Mouse (Mus musculus) midbrain, embryonic 13.5 days (tissue): ENCODE measurements at regions not wholly inside any gene's neighbourhood (a gene's known extent, or its start where the extent isn't known, plus 50 kb on each side); places are given as distances from the start of the nearest gene placed in this dataset.

Experiments
- ATAC-seq: fragments of 200-750 bp; cut with Nextera tagmentation; 2 replicates; pipeline ENCODE4 v1.8.0; 2017; ENCODE audit warnings: mild to moderate bottlenecking, moderate TSS enrichment, moderate library complexity
- H3K27ac ChIP-seq: fragments of 300-500 bp; sonication (generic); 2 replicates; pipeline ENCODE4 v1.5.1; 2015; ENCODE audit warnings: inconsistent platforms, mild to moderate bottlenecking, moderate library complexity
- H3K27me3 ChIP-seq: fragments of 300-500 bp; sonication (generic); 2 replicates; pipeline ENCODE4 v1.6.1; 2015; ENCODE audit warnings: mild to moderate bottlenecking, inconsistent platforms
- H3K36me3 ChIP-seq: fragments of 300-500 bp; sonication (generic); 2 replicates; pipeline ENCODE4 v1.6.1; 2015; ENCODE audit warnings: mild to moderate bottlenecking, inconsistent platforms
- H3K4me1 ChIP-seq: fragments of 300-500 bp; sonication (generic); replicated peaks from 2 replicates; pipeline ENCODE4 v1.6.1; 2015; ENCODE audit warnings: inconsistent platforms
- H3K4me2 ChIP-seq: fragments of 300-500 bp; sonication (generic); replicated peaks from 2 replicates; pipeline ENCODE4 v1.6.1; 2015; ENCODE audit warnings: moderate library complexity, mild to moderate bottlenecking, inconsistent platforms
- H3K4me3 ChIP-seq: fragments of 300-500 bp; sonication (generic); replicated peaks from 2 replicates; pipeline ENCODE4 v1.5.1; 2015; ENCODE audit warnings: mild to moderate bottlenecking, inconsistent platforms
- H3K9ac ChIP-seq: fragments of 300-500 bp; sonication (generic); replicated peaks from 2 replicates; pipeline ENCODE4 v1.6.1; 2015; ENCODE audit warnings: mild to moderate bottlenecking, inconsistent platforms
- H3K9me3 ChIP-seq: fragments of 300-500 bp; sonication (generic); 2 replicates; pipeline ENCODE4 v1.6.1; 2016; ENCODE audit warnings: mild to moderate bottlenecking, inconsistent platforms
- WGBS: fragments of 180-500 bp; shearing (Covaris S2); methylation state at CpG from one replicate; pipeline ENCODE4 v1.1.7; 2015; 5-methylcytosine and 5-hydroxymethylcytosine counted together

DNA sequence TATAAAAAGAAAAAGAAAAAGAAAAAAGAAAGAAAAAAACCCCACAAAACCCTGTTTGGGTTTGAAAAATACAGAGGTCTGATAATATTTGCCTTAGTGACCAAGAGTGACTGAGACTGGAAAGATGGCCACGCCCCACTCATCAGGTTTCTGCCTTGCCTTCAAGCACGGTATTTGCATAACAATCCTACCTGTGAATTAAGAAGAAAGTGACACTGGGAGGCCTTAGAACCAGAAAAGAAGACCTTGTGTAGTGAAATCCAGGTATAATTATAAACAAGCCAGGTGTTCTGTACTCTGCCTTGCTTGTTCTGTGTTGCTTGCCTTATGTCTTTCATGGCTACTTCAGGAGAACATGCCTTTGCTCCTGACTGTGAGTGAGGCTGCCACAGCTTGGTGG, 494.6 kb downstream of the Tshz3 start:
- Histone ChIP-seq H3K27ac (no peak overlapping the region), H3K36me3 (no peaks in the 10 kb centered on the region), H3K9ac (no peak overlapping the region), H3K4me2 (no peak overlapping the region), H3K9me3 (no peaks in the 10 kb centered on the region), H3K4me3 (no peak overlapping the region), H3K27me3 (no peaks in the 10 kb centered on the region), H3K4me1 (no peaks in the 10 kb centered on the region)
- WGBS: 17% methylated on average over 2 of the region's 2 CpGs
- ATAC-seq: no peak

DNA sequence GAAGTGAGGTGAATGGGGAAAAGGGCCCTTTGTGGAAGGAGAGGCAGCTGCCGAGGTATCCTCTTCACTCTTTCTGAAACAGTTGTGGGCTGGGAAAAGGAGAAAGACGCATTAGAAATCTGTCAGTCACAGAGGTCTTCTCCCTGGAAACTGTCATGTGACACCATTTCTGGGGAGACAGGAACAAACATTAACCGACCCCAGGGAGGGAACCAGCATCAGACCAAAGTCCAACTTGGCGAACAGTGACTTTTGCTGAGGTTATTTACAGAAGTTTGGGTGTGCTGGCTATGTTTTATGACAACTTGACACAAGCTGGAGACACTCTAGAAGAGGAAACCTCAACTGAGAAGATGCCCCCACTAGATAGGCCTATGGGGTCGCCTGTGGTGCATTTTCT, 506.9 kb downstream of the Tshz3 start:
- no peak overlapping the region for H3K27ac ChIP-seq
- WGBS: 77% methylated on average over 5 of the region's 5 CpGs
- no peak for ATAC-seq
- no peak overlapping the region for H3K9ac ChIP-seq
- H3K4me1 ChIP-seq: no peaks in the 10 kb centered on the region
- no peaks in the 10 kb centered on the region for H3K9me3 ChIP-seq
- no peak overlapping the region for H3K4me2 ChIP-seq
- no peaks in the 10 kb centered on the region for H3K27me3 ChIP-seq
- no peaks in the 10 kb centered on the region for H3K36me3 ChIP-seq
- H3K4me3 ChIP-seq: no peak overlapping the region

DNA sequence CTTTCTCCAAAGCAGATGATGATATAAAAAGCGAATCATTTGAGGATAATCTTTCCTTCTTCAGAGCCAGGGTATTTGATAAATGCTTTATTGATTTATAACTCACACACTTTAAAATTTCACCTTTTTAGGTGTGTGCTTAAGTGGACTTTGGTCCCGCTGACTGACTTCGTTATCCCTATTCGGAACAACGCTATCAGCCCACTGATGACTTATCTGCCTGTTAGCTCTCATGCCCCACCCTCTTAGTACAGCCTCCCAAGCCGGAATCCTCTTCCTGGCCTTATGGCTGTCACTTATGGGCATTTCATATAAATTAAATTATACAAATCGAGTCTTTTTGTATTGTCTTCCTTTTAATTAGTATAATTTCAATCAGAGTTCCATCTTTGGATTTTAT, 510.4 kb downstream of the Tshz3 start:
- Histone ChIP-seq H3K4me3 (no peak overlapping the region), H3K4me1 (peaks cover 2% of the 10 kb centered on the region), H3K36me3 (no peaks in the 10 kb centered on the region), H3K27me3 (no peaks in the 10 kb centered on the region), H3K9ac (no peak overlapping the region), H3K27ac (no peak overlapping the region), H3K9me3 (no peaks in the 10 kb centered on the region), H3K4me2 (no peak overlapping the region)
- ATAC-seq: no peak
- WGBS: 90% methylated on average over 7 of the region's 7 CpGs

DNA sequence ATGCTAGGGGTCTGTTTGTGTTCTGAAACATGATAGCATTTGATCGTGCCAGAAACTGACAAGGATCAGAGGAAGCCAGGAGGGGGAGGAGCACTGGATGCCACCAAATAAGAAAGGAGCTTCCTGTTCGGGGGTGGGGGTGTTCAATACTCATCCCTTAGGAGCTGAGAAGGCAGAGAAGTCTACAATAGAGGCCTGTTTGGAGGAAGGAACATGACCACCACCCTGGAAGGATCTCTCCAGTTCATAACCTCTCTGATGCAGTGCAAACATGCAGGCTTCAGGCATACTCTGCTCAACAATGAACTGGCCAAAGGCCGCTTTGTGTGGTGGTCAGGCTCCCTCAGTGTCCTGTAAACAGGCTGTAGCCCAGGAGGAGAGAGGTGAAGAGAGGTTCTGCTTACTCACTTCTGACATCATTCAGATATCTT, 515.8 kb downstream of the Tshz3 start:
- WGBS: 32% methylated on average over 3 of the region's 3 CpGs
- H3K27ac ChIP-seq: no peak overlapping the region
- H3K9me3 ChIP-seq: no peaks in the 10 kb centered on the region
- H3K27me3 ChIP-seq: no peaks in the 10 kb centered on the region
- no peak overlapping the region for H3K9ac ChIP-seq
- no peak for ATAC-seq
- peaks cover 9% of the 10 kb centered on the region for H3K4me1 ChIP-seq
- no peak overlapping the region for H3K4me3 ChIP-seq
- H3K4me2 ChIP-seq: no peak overlapping the region
- H3K36me3 ChIP-seq: no peaks in the 10 kb centered on the region

DNA sequence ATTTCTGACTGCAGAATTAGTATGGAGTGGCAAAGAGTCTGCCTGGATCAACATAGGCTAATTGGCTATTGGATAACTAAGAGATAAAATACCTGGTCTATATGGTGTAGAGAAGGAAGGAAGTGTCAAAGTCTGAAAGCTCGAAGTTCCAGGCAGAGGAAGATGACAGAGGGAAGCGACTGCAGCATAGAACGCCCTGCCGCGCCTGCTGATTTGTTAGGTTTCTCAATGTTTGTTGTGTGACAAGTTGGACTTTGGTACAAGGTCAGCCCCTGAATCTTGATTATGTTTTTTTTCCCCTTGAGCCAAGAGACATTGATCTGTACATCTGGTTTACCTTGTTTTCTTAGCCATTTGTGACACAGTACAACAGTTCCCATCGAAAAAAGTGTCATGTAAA, 517.6 kb downstream of the Tshz3 start:
- ATAC-seq: no peak
- H3K9me3 ChIP-seq: no peaks in the 10 kb centered on the region
- no peaks in the 10 kb centered on the region for H3K36me3 ChIP-seq
- 90% methylated on average over 6 of the region's 6 CpGs for WGBS
- no peaks in the 10 kb centered on the region for H3K27me3 ChIP-seq
- no peak overlapping the region for H3K9ac ChIP-seq
- H3K4me1 ChIP-seq: peaks cover 9% of the 10 kb centered on the region
- no peak overlapping the region for H3K4me2 ChIP-seq
- H3K4me3 ChIP-seq: no peak overlapping the region
- H3K27ac ChIP-seq: no peak overlapping the region

DNA sequence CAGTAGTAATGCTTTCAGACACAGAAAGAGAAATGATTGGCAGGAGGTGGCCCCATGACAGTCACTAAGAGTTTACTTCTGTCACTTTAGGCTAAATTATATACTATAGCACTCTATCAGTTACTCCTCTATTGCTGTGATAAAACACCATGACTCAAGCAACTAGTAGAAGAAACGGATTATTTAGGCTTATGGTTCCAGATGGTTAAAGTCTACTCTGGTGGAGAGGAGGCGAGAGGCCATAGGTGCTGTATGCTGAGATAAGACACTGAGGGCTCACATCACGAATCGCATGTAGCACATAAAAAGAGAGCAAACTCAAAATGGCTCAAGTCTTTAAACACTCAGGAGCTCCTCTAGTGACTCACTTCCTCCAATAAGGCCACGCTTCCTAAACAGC, 522.6 kb downstream of the Tshz3 start:
- no peaks in the 10 kb centered on the region for H3K27me3 ChIP-seq
- no peak overlapping the region for H3K27ac ChIP-seq
- no peaks in the 10 kb centered on the region for H3K9me3 ChIP-seq
- ATAC-seq: no peak
- no peaks in the 10 kb centered on the region for H3K4me1 ChIP-seq
- H3K9ac ChIP-seq: no peak overlapping the region
- H3K4me2 ChIP-seq: no peak overlapping the region
- no peak overlapping the region for H3K4me3 ChIP-seq
- no peaks in the 10 kb centered on the region for H3K36me3 ChIP-seq
- 89% methylated on average over 5 of the region's 5 CpGs for WGBS

DNA sequence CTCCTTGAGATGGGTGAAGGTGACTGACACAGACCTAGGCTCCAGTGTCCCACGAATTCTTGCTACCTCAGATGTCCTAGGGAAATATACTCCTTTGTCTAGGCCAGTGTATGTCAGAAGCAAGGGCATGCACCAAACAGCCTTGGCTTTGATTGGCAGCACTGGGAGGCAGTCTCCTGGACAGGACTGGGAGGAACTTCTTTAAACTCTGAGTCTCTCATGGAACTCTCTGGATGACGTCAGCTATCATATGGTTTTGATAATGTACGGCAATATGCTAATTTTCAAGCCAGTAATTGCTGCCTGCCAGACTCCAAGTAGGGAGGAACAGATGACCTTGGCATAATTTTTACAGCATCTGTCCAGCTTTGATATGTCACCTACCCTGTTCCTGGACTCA, 528.5 kb downstream of the Tshz3 start:
- H3K9me3 ChIP-seq: no peaks in the 10 kb centered on the region
- 0 out of 2 replicates have a peak, but pooled peaks cover 3% of the 10 kb centered on the region for H3K4me1 ChIP-seq
- H3K36me3 ChIP-seq: no peaks in the 10 kb centered on the region
- H3K4me3 ChIP-seq: no peak overlapping the region
- WGBS: 84% methylated on average over 3 of the region's 3 CpGs
- no peak overlapping the region for H3K4me2 ChIP-seq
- H3K9ac ChIP-seq: no peak overlapping the region
- H3K27me3 ChIP-seq: no peaks in the 10 kb centered on the region
- no peak for ATAC-seq
- H3K27ac ChIP-seq: no peak overlapping the region

DNA sequence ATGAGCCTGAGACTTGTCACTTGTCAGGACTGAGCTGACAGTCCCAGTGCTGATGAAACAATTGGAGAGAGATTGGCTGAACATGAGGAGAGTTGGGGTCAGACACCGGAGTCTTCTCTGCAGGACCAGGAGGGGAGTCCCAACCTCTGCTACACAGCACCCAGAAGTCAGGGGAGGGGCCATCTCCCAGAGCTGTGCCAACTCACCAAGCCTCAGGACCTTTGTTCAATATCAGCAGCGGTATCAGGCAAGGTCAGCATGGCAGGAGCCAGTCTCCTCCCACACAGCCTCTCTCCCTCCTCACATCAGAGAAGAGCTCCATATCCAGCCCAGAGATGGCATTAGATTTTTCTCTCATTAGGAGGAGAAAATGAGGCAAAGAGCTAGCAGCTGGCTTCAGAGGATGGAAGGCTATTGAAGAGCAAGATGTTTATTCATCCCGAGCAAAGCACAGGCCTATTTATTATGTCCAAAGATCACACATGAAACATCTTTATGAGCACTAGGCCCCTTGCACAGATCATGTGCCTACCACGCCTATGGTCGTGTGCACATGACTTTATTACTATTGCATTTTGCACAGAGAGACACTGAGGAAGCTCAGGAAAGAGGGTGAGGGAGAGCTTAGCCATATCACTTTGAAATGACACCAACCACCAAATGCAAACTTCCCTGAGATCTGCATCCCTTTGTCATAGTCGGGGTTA, 532.9 kb downstream of the Tshz3 start:
- H3K27me3 ChIP-seq: no peaks in the 10 kb centered on the region
- whole genome bisulfite sequencing: 84% methylated on average over 6 of the region's 6 CpGs
- no peaks in the 10 kb centered on the region for H3K36me3 ChIP-seq
- 0 out of 2 replicates have a peak, but pooled peaks cover 3% of the 10 kb centered on the region for H3K4me1 ChIP-seq
- H3K27ac ChIP-seq: no peak overlapping the region
- no peaks in the 10 kb centered on the region for H3K9me3 ChIP-seq
- no peak for ATAC-seq
- H3K4me2 ChIP-seq: no peak overlapping the region
- no peak overlapping the region for H3K4me3 ChIP-seq
- H3K9ac ChIP-seq: no peak overlapping the region

DNA sequence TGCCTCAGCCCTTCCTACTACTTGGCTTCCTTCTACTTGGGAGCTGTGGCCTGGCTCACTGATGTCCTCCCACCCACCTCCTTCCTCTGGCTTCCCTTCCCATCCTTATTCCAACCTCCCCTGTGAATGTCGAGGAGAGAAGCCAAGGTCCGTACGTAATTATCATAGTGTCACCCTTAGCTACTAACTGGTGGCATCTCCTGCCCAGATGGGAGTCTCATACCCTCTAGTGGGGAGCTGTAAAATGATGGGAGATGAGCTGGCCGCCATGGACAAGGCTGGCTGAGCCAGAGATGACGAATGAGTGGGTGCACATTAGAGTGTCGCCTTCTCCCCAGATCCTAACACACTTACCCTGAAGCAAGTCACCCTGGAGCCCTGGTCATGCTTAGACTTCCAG, 532.6 kb downstream of the Zfp536 start:
- H3K4me1 ChIP-seq: no peaks in the 10 kb centered on the region
- H3K27me3 ChIP-seq: no peaks in the 10 kb centered on the region
- H3K4me3 ChIP-seq: no peak overlapping the region
- WGBS: 91% methylated on average over 6 of the region's 6 CpGs
- H3K27ac ChIP-seq: no peak overlapping the region
- no peaks in the 10 kb centered on the region for H3K36me3 ChIP-seq
- no peak overlapping the region for H3K9ac ChIP-seq
- ATAC-seq: no peak
- no peaks in the 10 kb centered on the region for H3K9me3 ChIP-seq
- H3K4me2 ChIP-seq: no peak overlapping the region

DNA sequence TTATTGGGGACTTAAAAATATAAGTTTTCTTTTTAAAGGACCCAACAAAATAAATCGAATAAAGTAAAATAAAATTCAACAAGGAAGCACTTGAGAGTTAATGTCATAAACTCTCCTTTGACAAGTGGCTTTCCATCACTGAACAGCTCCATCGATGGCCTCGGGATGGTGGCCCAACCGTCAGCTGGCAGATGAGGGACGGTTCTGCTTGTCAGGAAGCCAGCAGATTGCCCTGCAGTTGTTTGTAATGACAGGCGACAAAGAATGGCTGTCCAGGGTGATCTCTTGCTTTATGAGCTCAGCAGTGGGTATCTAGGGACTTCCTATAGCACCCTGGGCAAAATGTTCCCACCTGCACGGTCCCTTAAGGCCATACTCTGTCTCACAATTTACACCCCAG, 531.7 kb downstream of the Zfp536 start:
- 82% methylated on average over 7 of the region's 7 CpGs for WGBS
- no peak for ATAC-seq
- Histone ChIP-seq H3K4me3 (no peak overlapping the region), H3K27ac (no peak overlapping the region), H3K27me3 (no peaks in the 10 kb centered on the region), H3K9me3 (no peaks in the 10 kb centered on the region), H3K4me1 (no peaks in the 10 kb centered on the region), H3K36me3 (no peaks in the 10 kb centered on the region), H3K9ac (no peak overlapping the region), H3K4me2 (no peak overlapping the region)

DNA sequence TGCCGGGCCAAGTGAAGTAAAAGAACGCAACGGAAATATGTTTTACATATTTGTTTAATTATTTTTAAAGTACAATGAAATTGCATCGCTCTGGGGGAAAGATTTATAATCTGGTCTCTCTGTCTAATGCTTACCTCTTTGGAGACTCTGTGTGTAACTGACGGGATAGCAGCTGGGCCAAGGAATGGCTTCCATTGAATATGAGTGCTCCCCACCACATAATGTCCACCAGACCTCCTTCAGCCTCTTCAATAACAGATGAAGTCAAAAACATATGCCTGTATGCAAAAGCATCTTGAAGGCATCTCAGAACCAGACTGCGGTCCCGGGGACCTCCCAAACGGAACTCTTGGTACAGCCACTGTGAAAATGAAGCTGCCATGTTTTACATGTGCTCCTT, 531.0 kb downstream of the Zfp536 start:
- 94% methylated on average over 8 of the region's 8 CpGs for WGBS
- Histone ChIP-seq H3K9me3 (no peaks in the 10 kb centered on the region), H3K27me3 (no peaks in the 10 kb centered on the region), H3K4me2 (no peak overlapping the region), H3K36me3 (no peaks in the 10 kb centered on the region), H3K27ac (no peak overlapping the region), H3K4me1 (no peaks in the 10 kb centered on the region), H3K9ac (no peak overlapping the region), H3K4me3 (no peak overlapping the region)
- no peak for ATAC-seq

DNA sequence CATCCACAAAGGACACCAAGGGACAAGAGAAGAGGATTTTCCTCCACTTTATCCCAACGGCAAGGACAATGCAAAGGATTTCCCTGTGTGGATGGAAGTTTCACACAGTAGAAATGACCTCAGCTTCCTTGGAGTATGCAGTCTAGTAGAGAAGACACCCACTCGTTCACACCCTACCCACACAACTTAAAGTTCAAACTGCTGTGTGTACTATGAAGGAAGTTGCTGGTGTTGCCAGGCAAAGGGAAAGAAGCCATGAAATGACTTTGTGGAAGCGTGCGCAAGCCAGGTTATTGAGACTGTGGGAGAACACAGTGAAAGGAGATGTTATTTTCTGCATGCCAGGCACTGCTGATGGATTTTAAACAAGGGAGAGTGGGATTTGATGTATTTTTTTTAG, 527.3 kb downstream of the Zfp536 start:
- Histone ChIP-seq H3K9ac (no peak overlapping the region), H3K4me2 (no peak overlapping the region), H3K4me1 (no peaks in the 10 kb centered on the region), H3K27me3 (no peaks in the 10 kb centered on the region), H3K4me3 (no peak overlapping the region), H3K36me3 (no peaks in the 10 kb centered on the region), H3K27ac (no peak overlapping the region), H3K9me3 (no peaks in the 10 kb centered on the region)
- WGBS: 85% methylated on average over 4 of the region's 4 CpGs
- ATAC-seq: no peak

DNA sequence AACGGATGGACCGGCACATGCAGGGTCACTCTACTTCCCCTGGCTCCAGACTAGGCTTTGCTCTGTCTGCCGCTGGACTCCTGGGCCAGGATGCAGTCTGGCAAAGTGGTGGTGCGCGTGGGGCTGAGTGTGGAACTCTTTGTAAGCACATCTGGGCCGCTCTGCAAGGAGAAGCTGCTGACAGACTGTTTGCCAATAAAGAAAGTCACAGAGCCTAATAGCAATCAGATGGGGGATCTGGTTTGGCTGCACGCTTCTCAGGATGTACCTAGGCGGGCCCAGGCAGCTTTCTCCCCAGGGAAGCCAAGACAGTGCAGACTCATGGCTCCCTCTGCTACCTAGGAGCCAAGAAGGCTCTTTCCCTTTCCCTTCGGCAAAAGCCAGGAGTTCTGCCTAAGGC, 519.0 kb downstream of the Zfp536 start:
- no peaks in the 10 kb centered on the region for H3K9me3 ChIP-seq

More for the DNA sequence above, 519.0 kb downstream of the Zfp536 start:
- Histone ChIP-seq H3K27ac (no peak overlapping the region), H3K4me2 (no peak overlapping the region), H3K36me3 (no peaks in the 10 kb centered on the region), H3K4me3 (no peak overlapping the region), H3K9ac (no peak overlapping the region), H3K27me3 (no peaks in the 10 kb centered on the region), H3K4me1 (no peaks in the 10 kb centered on the region)
- ATAC-seq: no peak
- 87% methylated on average over 9 of the region's 9 CpGs for WGBS
